Mouse (Mus musculus) layer of hippocampus, postnatal 25 days (tissue): Measurements from ENCODE around the gene Wdr74. TPM values are rescaled to one million over a fixed set of nuclear protein-coding genes. Genes with fewer than 3 reads are reported as not detected.
A peak's percentile ranks its signal among the peaks of the same experiment; 100 is the strongest.
"Not testable (repeated sequence)": the region's sequence is repeated elsewhere in the genome, so short reads cannot be mapped to it uniquely, and the experiment has no call there.

ENCODE experiments used
- DNase-seq, 2 experiments: peaks; one replicate each; pipeline ENCODE4 v3.0.0; 2022; ENCODE audit warnings: mixed read lengths in 2 of 2, low spot score in 1 of 2; ENCODE audit errors: extremely low spot score in 1 of 2
- total RNA-seq, 2 experiments: library from RNA; stranded (reverse); gene quantifications; 2 replicates each; pipeline ENCODE4 v1.2.3; 2021

Wdr74 gene
- total RNA-seq, 2 experiments from 2014 or later, result 43.9 to 53.6 TPM

DNA sequence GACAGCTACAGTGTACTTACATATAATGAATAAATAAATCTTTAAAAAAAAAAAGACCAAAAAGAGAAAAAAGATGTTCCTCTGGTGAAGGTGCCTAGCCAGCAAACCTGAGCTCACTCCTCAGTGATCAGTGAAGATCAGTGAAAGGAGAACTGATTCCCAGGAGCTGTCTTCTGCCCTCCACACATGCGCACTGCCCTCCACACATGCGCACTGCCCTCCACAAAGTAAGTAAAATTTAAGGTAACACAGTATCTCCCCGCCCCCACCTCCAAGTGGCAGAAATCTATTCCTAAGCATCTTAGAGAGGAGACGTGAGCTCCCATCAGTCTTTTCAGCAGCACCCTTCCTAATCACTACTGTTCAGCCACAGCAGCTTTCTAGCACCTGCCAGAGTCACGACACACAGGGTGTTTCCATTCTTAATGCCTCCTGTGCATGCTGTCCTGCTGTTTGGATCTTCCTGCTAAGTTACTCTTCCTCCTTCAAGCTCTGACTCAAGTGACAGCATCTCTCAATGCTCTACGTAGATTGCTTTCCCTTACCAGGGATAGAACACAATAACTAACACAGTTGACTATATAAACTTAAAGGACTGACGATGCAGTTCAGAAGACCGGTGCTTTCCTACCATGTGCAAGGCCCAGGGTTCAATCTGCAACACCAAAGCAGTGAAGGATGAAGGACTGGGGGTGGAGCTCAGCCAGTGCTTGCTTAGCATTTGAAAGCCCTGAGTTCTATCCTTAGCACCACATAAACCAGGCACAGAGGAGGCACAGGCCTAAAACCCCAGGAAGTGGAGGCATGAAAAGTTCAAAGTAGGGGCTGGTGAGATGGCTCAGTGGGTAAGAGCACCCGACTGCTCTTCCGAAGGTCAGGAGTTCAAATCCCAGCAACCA lies 19.5 kb upstream of the Wdr74 start:
- no peak for DNase-seq

DNA sequence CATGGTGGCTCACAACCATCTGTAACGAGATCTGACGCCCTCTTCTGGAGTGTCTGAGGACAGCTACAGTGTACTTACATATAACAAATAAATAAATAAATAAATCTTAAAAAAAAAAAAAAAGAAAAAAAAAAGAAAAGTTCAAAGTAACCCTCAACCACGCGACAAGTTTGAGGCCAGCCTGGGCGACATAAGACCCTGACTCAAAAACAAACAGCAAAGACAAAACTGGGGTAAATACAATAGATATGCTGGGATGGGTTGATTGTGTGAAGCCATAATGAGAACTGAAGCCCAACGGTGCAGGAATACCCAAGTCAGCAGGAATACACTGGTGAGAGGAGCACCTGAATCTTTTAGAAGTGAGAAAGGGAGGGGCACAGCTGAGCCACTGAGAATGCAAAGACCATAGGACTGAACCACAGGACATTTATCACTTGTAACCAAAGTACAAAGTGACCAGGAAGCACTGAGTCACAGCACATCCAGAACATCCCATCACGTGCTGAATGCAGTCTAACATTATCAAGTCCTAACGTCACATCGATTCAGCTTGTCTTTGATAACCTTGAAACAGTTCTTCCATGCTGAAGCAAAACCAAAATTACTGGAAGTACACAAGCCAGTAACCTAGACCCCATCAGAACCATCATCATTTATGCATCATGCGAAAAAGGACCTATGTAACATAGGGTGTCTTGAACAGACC lies 18.7 kb upstream of the Wdr74 start:
- DNase-seq, result no peak

GRCm38 (mm10) chr19:8718357-8718756 lies 17.3 kb upstream of the Wdr74 start:
- peak in 1 of 2 experiments; percentile 31 for DNase-seq

- DNase-seq, result not testable (repeated sequence)
Measured at GRCm38 (mm10) chr19:8719037-8719436, 16.6 kb upstream of the Wdr74 start.

DNA sequence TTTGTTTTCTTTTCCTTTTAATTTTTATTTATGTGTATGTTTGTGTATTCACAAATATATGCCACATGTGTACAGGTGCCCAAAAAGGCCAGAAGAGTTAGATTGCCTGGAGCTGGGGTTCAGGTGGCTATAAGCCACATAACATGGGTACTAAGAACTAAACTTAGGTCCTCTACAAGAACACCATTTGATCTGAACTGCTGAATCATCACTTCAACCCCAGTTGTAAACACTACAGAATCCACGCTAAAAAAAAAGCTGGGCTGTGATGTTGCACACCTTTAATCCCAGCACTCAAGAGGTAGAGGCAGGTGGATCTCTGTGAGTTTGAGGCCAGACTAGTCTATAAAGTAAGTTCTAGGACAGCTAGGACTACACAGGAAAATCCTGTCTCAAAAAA lies 14.2 kb upstream of the Wdr74 start:
- DNase-seq, result no peak

DNA sequence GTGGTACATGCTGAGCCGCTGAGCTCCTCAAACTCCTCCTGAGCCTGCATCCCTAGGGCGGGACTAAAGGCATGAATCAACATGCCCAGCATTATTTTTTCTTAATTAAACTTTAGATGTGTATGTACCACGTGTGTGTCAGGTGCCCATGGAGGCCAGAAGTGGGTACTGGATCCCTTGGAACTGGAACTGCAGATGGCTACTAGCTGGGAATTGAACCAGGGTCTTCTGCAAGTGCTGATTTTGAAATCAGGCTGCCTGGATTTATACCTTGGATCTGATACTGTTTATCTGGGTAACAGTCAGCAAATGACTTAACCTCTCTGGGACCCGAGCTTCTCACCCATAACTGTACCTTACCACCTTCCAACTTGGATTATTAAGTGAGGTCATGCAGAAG lies 13.6 kb upstream of the Wdr74 start:
- DNase-seq, result no peak

GRCm38 (mm10) chr19:8722559-8722906 lies 13.1 kb upstream of the Wdr74 start:
- no peak for DNase-seq

DNA sequence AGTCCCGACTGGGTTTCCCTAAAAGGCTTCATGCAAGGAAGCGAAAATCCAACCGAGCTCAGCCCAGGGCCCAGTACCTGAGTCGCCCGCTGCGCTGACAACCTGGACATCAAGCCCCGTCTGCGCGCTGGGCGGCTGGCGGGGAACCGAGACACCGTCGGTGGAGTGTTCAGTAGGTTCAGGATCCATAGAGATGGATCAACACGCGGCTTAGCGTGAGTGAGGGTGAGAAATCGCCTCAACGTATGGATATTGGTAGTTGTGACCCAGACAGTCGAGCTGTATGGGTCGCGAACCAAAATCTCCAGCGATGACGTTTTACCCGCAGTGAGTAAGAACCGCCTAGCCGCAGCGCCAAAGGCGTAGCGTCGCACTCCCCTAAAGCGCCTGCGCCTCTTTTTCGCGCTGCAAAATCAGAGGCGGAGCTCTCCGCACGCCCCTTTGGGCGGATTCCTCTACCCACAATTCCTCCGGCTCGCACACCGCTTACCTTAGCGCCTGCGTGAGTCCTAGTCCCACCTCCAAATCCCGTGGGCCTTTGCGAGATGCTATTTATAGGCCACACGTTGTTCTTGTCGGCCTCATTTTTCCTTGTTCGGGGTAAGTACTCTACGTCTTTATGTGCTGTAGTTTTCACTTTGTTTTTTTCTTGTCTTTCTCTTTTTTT lies 12.6 kb upstream of the Wdr74 start, which contains the start of gene Slc3a2:
Gene Slc3a2 (minus strand): TSS at position 463 of the 667 bp plus-strand sequence.
- peak; percentile 77 to 79 for DNase-seq

- no peak for DNase-seq
Measured at GRCm38 (mm10) chr19:8723574-8724346, 11.9 kb upstream of the Wdr74 start.

GRCm38 (mm10) chr19:8724392-8724791 lies 11.2 kb upstream of the Wdr74 start:
- DNase-seq, result no peak

GRCm38 (mm10) chr19:8725081-8725613 lies 10.5 kb upstream of the Wdr74 start:
- DNase-seq, result no peak

- no peak for DNase-seq
Measured at GRCm38 (mm10) chr19:8726609-8727390, 8.8 kb upstream of the Wdr74 start.

DNA sequence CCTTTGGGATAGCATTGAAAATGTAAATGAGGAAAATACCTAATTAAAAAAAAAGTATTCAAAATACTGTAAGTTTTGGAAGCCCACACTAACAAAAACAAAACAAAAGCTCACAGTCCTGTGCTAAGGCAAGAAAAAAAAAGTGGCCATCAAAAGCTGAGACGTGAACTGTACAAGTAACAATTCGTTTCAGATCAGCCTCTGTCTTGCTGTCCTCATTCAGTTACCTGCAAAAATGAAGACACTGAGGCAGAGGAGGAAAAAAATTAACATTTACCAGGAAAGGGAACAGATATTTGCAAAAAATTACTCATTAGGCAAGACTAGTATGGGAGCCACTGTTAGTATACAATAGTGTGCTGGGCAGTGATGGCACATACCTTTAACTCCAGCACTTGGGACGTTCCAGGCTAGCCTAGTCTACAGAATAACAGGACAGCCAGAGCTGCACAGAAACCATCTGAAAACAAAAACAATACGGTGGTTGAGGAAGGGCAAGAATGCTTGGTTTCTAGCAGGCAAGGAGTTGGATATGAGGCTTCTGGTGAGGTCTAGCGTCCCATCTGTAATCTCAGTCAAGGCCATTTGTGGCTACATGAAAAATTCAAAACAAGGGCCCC lies 8.0 kb upstream of the Wdr74 start:
- no peak for DNase-seq

DNA sequence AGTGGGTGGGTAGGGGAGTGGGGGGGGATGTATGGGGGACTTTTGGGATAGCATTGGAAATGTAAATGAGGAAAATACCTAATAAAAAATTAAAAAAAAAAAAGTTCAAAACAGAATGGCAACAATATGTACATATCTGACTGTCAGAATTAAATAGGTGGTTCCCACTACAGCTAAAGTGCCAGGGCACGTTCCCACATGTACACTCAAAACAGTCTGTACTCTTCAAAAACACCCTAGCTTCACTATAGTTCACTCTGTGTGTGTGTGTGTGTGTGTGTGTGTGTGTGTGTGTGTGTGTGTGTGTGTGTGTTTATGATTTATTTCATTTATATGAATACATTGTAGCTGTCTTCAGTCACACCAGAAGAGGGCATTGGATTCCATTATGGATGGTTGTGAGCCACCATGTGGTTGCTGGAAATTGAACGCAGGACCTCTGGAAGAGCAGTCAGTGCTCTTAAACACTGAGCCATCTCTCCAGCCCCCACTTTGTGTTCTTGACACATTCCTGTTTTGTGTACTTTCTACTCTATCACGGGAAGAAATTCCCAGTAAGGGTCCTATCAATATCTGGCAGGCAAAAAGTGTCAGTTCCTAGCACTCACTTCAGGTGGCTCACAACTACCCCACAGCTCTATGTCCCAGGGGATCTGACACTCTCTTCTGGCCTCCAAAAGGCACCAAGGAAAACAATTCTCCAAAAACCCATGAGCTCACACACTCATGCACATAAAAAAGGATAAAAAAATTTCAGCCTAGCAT lies 7.1 kb upstream of the Wdr74 start:
- not testable (repeated sequence) for DNase-seq

- DNase-seq, result no peak
Measured at GRCm38 (mm10) chr19:8734334-8734733, 1.3 kb upstream of the Wdr74 start.

DNA sequence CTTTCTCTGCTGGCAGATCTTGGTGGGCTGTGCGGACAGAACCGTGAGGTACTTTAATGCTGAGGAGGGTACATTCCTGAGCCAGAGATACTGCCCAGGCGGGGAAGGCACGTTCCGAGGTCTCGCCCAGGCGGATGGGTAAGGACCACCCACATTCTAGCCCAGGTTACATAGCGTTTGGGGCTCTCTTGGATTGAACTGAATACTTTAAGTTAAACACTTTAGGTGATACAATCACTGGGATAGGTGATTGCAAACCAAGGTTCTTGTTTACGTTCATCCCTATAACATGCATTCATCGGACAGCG lies 487 bp downstream of the Wdr74 start:
- DNase-seq, result no peak

- DNase-seq, result no peak
Measured at GRCm38 (mm10) chr19:8738911-8739310, 3.3 kb downstream of the Wdr74 start.

GRCm38 (mm10) chr19:8739646-8740045 lies 4.0 kb downstream of the Wdr74 start:
- DNase-seq, result no peak
